Mouse (Mus musculus) cerebellum, adult 9-11 months (tissue): ENCODE measurements around the gene Hoxa2.

Experiments
- DNase-seq: peaks from one replicate; pipeline ENCODE4 v3.0.0; 2022

The Hoxa2 gene

DNA sequence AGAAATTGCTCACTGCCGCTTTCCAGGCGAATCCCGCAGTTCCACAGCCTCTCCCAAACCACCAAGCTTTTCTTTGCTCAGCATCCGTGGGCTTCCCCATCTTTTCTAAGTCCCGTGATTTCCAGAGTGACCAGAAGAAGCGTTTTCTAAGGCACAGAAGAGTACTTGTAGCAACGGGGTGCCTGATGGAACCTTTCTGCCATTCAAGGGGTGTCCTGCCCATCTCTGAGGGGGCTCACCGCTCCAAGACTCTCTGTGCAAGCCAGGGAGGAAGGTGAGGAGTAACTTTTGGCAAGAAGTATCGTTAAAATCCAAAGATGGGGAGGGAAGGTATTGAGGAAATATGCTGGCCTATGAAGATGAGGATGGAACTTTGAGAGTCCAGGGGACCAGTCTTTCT is 13.2 kb upstream of the Hoxa2 start:
- no peak for DNase-seq

DNA sequence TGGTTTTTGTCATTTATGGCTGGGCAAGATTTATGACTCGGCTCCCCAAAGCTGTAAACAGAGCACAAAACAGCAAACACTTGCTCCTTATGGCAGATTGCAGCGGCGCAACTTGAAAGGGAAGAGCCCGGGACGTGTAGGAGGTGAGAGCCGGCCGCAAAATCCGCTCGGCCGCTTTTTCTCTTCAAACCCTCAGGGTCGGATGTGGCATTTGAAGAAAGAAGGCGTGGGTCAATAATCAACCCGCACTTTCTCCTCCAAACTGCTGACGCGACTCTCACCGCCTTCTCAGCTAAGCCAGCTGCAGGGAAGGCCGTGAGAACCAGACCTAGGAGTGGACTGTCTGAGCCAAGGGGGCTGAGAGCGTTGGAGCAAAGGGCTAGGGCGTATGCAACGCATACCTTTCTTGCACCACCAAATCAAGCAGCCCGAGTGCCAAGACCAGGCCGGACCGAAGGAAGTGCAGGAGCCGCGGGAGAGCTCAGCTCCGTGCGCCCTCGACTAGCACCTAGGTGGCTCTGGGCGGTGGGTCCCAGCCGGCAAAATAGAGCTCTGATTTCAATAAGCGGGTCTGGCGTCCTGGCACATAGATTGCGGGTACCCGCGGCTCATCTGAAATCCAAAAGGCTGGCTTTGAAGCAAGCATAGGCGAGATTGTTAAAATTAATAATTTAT is 12.6 kb upstream of the Hoxa2 start, which contains the start of gene 5730596B20Rik:
Gene 5730596B20Rik, plus strand, starts transcription at position 438 of the 675 bp plus-strand sequence.
- DNase-seq, result no peak

DNA sequence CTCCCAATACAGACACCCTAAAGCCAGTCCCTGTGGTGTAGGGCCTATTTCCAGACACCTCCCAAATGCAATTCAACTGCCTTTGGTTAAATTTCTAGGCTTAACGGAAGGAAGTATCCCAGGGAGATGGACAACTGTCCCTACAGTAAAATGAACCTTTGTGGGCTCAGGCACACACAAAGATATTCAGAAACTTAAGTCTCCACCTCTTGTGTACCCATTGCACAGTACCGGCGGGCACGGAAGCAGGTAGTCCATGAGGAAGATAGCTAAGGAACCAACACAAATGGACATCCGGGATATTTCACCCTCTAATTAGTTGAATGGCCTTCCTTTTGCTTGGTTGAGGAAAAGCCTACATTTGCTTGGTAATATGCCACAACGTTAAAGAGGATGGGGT is 11.8 kb upstream of the Hoxa2 start:
- DNase-seq, result no peak

DNA sequence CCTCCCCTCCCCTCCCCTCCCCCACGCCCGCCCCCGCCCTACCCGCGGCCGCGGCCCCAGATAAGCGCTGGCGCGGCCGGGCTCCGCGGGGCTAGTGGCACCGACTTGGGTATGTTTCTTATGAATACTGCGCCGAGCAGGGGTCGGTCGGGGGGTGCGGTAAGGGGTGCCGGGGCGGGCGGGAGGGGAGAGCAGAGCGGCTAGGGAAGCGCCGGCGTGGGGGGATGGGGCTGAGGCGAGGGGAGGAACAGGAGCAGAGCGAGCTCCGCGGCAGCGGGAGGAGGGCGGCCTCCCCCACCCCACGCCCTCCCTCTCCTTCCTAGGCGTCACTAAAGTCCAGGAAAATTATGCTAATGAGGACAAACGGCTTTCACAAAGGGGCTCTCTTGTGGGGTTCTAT is 11.2 kb upstream of the Hoxa2 start:
- no peak for DNase-seq

DNA sequence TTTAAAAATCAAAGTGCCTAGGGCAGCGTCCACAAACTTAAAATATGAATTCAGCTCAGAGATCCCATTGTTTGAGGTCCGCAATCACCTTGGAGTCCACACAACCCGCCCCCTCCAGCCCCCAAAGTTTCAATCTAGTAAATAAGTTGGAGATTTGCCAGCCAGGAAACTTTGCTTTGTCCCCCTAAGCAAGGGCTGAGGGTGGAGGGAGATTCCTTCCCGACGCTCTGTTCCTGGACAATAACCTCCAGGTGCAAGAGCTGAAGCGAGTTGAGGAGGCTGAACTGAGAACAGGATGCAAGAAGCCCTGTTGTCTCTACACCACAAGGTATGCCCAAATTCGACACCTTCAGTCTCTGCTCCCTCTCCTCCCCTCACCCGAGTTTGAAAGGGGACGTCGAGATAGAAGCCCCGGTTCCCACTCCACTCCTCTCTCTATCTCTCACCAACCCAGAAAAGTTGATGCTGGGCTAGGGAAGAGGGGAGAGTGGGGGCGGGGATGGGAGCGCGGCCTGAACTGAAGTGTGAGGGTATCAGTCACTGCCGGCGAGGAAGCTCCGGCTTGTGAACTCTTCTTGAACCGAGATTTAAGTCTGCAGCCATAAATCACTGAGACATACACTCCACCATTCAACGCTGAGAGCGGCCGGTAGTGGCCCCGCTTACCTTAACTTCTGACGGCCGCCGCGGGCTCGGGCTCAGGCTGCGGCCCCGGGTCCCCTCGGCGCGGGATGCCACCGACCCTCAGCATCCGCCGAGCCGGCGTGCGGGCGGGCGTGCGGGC is 10.5 kb upstream of the Hoxa2 start:
- DNase-seq, result no peak

DNA sequence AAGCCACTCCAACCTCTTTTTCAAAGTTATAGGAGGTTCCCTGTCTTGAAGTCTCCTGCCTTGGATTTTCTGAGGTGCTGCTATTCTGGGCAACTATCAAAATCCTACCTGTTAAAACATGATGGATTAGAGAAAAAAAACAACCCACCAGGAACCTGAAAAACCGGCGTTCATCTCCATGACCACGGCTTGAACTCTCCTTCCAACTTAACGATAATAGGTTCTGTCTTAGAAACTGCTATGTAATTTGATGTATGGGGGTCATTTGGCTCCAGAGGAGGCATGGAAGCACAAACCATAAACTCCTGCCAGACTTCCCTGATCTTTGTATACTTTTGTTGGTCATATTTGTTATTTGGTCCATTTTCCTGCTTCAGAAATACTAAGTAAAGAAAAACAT is 9.0 kb upstream of the Hoxa2 start:
- no peak for DNase-seq

DNA sequence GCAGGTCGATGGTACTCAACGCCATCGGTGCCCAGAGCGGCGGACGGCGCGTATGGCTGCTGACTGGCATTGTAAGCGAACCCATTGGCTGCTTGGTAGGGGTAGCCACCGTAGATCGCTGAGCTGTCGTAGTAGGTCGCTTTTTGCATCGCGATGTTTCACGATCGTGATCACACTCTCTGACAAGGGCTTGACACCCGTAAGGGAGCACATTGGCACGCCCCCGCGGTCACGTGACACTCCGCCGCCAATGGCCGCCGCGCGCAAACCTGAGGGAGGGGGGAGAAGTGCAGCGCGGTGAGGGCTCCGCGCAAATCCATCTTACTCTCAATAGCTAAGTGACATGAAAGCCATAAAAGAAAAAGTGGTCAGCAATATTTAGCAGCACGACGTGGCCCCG is 7.9 kb upstream of the Hoxa2 start:
- no peak for DNase-seq

DNA sequence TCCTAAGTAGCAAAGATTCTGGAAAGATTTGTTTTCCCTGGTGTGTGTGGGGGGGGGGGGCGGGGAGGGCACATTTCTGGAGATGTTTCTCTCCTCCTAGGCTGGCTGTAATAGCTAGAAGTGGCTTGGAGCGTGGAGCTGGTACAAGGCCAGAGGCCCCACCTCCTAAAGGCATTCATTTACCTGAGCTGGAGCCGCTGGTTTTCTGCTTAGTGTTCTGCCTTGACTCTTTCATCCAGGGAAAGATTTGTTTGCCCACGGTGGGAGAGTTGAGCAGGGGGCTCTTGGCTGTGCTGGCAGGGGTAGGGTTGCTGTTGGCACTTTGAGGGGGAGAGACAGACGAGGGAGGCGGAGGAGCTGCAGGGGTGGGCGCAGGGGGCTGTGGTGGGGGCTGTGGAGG is 7.3 kb upstream of the Hoxa2 start:
- no peak for DNase-seq

DNA sequence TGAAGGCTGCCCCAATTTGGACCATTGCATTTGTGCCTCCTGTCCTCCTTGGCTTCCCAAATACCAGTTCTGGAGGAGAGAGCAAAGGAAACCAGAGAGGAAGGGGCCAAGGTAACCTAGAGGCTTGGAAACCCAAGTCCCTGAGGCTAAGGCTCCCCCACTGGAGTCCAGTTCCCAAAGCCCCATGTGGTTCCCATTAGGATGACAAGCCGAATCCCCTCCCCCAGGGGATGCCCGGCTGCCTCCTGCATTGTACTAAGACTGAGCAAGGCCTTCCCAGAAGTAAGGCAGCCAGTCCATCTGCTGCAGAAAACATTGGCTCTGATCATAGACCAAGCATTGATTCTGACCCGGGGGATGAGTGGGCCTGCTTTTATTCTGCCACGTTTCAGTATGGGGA is 6.7 kb upstream of the Hoxa2 start:
- DNase-seq, result no peak

DNA sequence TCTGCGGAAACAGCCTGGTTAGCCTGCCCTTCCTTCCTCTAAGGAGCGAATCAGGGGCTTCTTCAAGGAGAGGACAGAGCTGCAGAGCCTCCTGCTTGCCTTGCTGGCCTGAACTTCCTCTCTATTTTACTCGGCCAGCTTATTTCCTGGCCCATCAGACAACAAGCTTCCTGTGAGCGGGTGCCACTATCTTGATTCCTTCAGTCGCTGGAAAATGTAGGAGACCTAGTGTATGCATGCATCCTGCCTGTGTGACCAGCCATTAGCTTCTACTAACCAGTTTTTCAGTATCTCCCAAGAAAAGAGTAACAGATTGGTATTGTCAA is 6.2 kb upstream of the Hoxa2 start:
- no peak for DNase-seq

DNA sequence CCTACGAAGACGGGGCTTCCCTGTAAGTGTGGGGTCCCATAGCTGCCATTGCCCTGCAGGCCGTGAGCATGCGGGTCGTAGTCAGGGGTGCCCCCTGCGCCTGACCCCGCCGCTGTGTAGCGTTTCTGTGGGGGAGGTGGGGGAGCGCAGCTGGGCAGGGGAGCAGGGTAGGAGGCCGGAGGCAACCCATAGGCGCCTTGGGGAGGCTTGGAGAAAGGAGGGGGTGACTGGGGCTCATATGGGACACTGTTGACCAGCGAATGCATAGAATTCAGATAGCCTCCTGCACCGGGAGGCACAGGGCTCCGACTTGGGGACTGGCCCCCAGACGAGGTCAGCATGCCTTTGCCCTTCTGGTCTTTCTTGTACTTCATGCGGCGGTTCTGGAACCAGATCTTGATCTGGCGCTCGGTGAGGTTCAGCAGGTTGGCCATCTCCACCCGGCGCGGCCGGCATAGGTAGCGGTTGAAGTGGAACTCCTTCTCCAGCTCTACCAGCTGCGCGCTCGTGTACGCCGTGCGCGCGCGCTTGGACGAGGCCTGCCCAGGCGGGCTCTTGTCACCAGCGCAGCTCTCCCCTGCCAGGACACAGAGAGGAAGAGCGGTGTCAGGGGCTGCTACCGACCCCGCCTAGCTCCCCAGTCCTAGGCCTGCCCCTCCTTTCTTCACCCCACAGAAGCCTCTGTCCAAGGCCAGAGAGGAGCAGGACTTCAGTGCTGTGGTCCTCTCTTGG is 5.7 kb upstream of the Hoxa2 start:
- DNase-seq, result no peak

DNA sequence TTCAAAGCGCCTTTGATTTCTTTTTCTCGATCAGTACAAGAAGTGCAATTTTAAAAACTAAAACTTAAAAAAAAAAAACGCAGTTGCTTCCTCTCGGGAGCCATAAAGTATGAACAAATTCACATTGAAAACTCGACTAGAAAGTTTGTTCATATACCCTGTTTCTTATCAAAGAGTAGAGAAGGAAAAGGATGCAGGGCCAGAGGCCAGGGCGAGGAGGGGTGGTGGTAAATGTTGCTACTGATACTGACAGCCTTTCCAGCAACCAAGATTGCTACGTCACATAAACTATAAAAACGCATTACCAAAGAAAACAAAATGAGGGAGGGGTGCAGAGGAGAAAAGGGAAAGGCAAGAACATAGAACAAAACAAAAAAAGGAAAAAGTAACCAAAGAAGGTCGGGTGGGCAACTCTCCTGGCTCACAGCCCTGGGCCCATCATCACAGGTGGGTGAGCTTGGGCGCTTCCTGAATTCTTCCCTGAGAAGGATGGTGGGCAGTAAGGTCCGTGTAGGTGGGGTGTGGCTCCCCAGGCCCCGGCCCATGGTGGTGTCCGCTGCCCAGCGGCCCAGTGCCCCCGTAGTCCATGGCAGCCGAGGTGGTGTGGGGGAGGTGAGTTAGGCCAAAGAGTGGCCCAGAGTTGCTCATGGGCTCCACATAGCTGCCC is 5.0 kb upstream of the Hoxa2 start:
- DNase-seq, result no peak

DNA sequence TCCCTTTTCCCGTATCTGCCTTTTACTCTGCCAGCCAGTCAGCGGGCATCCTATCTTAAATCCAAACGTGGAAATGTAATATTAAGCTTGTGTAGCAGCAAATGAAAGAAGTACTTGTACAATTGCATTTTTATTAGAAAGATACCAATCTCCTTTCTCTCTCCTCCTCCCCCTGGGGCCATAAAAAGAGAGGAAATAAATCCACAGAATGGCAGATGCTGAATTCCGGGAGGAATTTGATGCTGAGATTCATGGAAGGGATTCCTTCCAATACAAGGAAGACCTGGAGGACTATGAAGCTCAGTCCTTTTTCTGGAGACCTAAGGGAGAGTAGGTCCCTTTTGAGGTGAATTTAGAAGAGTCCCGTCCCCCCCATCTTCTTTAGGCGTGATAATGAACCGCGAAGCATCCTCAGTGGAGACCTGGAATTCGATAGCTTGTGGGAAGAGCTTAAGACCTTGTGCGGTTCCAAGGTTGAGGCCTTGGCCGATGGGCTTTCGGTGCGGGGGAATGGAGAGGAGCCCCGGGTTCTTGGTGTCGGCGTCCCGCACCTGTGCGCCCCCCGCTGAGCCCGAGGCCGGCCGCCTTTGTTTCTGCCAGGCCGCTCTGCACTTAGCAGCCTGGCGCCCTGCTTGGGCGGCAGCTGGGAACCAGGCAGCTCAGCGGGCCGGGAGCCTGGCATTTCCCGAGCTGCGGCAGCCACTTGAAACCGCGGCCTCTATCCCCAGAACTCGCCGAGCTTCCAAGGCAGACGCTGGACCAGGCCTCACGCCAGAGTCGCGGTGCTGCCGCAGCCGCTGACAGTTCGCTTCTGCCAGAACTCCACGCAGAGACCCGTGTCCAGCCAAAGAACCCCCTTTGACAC is 3.8 kb upstream of the Hoxa2 start:
- no peak for DNase-seq

DNA sequence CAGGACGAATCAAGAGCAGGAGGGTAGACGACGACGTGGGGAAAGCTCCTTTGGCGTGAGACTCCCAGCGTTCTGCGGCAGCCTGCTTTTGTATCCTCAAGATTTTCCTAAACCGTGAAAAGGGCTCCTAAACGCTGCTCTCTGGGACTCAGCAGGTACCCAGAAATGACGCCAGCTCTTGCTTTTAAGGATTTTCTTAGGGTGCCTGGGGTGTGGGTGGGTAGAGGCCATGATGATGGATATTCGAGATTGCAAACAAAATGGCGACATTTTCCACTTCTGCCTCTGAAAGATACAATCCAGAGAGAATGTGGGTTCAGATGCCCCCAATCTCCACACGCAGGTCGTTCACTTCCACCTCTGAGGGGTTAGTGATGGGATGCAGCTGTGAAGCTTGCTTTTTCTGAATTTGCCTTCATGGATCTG is 3.1 kb upstream of the Hoxa2 start:
- no peak for DNase-seq

DNA sequence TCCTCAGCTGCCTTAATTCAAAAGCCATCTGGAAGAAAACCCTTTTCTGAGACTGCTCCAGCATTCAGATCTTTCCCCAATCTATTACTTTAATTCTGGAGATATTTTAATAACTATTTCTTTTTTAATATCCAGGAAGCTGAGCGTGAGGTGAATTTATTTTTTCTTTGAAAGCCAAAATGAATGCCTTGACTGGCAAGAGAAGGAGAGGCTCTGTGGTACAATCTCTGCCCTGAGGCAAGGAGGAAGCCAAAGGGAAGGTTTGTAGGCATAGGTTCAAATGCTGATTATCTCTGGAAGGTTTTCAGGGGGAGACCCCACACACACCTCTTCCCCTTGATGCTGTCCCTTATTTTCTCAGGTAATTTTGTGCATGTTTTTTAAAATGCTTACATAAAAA is 2.5 kb upstream of the Hoxa2 start:
- no peak for DNase-seq

DNA sequence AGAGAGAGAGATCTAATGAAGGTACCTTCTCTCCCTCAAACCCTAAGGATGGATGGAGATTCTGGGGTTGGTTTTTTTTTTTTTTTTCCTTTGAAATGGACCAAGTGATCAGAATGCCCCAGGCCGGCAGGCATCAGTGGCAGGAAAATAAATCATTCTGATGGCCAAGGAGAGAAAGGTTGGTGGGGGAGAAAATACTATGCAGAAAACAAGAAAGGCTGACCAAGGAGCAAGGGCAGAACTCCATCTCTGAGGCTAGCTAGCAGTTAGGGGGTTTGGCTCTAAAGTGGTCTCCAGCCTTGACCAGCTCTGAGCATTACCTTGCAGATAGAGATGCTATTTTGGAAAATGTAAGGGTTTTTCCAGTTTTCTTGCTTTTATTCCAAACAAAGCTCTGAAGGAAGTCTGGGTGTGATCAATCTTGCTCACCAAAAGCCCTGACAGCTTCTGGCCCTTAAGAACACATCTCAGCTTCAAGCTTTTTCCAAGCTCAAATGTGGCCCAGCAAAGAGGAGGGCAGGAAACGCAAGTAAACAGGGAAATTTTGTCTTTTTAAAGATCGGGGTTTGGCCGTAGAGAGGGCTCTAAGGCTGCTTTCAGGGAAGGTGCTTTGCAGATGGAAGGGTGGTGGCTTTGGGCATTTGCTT is 1.9 kb upstream of the Hoxa2 start:
- no peak for DNase-seq

DNA sequence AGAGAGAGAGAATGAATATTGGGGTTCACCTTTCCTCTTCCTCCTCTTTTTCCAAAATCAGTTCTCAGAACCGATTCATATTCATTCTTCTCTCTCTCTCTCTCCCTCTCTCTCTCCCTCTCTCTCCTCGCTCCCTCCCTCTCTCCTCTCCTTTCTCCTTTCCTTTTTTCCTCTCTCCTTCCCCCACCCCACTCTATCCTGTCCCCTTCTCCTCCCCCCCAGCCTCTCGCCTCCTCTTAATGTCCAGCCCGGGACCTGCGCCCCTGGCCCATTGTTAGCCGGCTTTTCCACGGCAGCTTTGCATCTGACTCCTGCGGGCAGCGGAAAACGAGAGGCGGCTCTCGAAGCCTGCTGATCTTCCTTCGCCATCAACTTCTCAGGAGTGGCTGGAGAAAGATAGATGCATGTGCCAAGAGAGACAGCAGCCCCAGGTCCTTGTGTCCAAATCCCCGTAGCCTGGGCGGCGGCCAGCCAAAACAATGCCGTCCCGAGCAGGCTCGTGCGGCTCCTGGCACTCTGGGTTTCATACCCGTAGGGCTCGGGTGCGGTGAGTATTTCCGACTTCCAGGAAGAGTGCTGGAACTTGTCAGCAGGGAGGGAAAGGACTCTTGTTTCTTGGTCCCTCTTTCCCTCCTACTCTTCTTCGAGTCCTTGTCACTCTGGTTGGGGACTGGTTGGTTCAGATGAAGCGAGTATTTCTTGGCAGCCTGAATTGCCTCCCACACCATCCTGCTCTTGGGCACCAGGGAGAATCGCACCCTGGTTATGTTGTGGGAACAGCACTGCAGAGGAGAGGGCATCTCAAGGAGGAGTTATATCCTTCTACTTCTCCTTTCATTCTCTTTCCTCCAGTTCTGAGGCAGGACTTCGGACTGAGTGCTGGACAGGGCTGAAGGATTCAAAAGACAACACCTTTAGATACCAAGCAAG is 1.1 kb upstream of the Hoxa2 start:
- no peak for DNase-seq

DNA sequence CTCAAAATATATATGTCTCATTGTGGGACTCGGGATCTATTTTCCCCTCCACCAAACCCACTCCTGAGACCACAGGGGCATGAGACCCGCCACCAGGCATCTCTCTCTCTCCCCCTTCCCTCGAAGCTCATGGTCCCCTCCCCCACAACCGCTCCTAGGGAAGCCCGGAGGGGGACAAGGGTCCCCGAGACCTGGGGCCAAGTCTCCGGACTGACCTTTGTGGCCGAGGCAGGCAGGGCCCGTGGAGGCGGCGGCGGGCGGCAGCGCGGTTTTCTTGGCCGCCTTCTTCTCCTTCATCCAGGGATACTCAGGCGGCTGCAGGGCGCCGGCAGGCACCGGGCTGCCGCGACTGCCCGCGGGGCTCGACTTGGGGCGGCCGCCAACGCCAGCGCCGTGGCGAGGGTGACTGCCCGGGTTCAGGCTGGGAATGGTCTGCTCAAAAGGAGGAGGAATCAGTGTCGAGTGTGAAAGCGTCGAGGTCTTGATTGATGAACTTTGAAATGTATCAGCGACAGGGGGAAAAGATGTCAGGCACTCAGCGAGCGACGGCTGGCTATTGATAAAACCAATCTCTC is 493 bp downstream of the Hoxa2 start:
- DNase-seq, result no peak

DNA sequence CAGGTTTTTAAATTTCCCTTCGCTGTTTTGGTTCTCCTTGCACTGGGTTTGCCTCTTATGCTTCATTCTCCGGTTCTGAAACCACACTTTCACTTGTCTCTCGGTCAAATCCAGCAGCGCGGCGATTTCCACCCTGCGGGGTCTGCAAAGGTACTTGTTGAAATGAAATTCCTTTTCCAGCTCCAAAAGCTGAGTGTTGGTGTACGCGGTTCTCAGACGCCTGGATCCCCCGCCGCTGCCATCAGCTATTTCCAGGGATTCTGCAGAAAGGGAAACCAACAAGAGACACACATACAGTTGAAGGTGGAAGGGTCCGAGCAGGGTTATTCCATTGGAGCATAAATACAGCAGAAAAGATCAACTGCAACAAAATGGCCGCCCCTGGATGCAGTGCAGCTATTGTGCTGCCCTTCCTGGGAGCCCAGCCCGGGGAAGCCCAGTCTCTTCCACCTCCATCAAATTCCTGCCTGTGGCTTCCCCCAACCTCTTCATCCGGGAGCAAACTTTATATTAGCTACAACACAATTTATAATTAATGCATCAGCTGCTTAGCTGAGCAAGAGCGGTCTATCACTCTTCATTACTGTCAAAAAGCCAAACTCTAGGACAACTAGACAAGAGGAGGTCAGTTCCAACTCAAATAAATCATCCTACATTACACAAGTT is 1.1 kb downstream of the Hoxa2 start:
- DNase-seq, result no peak
